Mouse (Mus musculus) B cell, adult 62 days (primary cell): ENCODE measurements around the gene Gm11541. TPM values are rescaled to one million over a fixed set of nuclear protein-coding genes. Genes with fewer than 3 reads are reported as not detected.

Experiments
- total RNA-seq: library from RNA; stranded (reverse); gene quantifications from 4 replicates; pipeline ENCODE4 v1.2.4, GENCODE M21; 2023

The Gm11541 gene
- not detected in 4 replicates for total RNA-seq

DNA sequence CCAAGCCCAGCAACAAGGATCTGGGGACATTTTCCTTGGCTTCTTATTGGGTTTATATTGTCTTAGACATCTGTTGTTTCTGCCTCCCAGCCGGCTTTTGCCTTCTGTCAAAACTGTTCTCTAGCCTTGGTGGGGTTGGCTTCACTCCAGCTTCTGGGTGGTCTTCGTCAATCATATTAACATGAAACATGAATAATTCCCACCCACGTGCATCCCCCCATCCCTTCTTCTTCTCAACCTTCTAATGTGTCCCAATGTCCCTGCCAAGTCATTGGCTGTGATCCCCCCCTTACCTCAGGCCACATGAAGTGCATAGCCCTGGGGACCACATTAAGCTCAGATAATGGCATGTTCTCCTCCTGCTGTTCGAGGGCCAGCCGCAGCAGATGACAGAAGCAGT, at the start of gene Gm11541:
Gene Gm11541 (minus strand): TSS at position 28 of the 400 bp plus-strand sequence.

DNA sequence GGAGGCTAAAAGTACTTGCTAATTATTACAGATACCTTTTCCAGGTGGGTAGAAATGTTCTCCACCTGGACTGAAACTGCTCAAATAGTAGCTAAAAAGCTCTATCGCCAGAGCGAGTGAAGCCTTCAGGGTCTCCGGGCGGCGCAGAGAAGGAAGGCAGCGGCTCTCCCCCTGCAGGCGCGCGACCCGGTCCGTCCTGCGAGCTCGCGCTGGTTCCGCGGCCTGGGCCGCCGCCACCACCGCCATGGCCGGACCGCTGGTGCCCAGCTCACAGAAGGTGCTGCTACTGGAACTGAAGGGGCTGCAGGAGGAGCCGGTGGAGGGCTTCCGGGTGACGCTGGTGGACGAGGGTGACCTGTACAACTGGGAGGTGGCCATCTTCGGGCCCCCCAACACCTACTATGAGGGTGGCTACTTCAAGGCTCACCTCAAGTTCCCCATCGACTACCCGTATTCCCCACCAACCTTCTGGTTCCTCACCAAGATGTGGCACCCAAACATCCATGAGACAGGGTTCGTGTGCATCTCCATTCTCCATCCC, 37.5 kb upstream of the Gm11541 start, which contains the start of gene Cdc34b:
Gene Cdc34b (plus strand): TSS at position 51 of the 541 bp plus-strand sequence.

DNA sequence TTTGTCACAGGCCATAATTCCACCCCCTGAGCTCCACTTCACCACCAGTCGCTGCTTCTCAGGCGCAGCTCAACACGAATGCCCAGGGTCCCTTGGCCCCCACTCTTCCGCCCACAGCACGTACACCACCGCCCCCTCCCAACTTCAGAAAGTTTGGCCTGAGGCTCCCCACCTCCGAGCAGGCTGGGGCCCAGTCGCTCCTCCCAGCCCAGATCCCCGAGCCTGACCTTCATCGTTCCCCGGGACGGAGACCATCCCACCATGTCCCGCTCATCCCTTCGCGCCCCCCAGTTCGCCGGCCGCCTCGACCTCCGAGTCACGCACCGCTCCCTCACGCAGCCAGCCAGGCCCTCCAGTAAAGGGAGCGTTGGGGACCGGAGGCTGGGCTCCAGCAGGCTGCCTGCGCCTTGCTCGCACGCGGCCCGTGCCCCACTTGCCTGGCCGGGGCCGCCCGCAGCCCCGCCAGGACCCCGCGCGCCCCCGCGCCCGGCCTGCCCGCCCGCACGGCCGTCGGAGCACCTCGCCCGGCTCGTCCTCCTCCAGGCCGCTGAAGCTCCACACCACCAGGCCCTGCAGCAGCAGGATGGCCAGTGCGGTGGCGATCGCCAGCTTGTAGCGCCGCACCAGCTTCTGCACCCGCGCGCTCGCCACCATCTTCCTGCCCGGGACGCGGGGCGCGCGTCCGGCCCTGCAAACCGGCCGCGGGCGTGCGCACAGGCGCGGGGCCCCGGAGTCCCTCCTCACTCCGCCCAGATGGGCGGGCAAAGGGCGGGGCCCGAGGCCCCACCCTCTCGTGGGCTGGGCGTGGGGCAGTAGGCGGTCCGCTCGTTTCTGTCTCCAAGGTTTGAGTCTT, 27.3 kb downstream of the Gm11541 start, which contains the start of gene Xylt2:
Gene Xylt2 (minus strand): TSS at position 762 of the 853 bp plus-strand sequence.

DNA sequence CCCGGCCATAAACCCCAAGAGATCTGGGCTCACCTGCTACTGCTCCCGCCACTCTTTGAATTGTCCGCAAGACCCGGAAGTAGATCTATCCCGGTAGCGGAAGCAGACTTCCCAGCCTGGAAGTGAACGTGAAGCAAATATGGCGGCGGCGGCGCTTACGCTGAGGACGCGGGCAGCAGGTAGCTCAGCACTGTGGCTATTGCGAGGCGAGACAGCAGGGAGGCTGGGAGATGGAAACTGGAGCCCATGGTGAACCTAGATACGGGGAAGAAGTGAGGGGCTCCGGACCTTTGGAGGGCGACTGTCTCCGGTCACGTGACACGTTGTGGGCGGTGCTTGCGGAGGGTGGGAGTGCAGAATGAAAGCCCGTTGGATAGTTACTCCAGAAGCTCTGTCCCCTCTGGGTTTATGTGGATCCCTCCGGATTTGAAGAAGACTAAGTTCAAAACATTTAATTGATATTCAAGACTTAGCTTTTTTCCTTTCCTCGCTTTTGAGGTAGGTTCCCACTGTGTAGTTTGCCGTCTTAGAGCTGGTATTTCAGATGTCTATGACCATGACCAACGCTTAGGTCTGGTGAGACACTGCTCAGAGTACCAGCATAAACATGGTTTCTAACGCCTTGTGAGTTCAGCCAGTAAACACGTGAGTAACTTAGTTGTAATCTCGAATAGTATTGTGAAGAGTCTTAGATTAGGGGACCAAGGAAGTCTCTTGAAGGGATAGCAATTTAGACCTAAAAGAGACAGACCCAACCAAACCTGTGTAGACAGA, 50.4 kb downstream of the Gm11541 start, which contains the start of the genes Mrpl27 and Eme1:
Gene Mrpl27 (plus strand): TSS at position 105 of the 774 bp plus-strand sequence.
Gene Eme1 (minus strand): TSS at position 302 of the 774 bp plus-strand sequence.

Other genes starting within 250 kb of the Gm11541 start
- gene Cacna1g, start 230.3 kb downstream of the Gm11541 start, total RNA-seq: 0.21 TPM in 1 of 4 replicates, not detected in the others
- gene Spata20, start 218.3 kb downstream of the Gm11541 start, total RNA-seq: not detected in 4 replicates
- not detected in 4 replicates for gene Epn3, start 204.5 kb downstream of the Gm11541 start, total RNA-seq
- 0.27 to 1.3 TPM (median 0.58 TPM) in 3 of 4 replicates, not detected in the other for gene Mycbpap, start 182.8 kb downstream of the Gm11541 start, total RNA-seq
- gene Rsad1, start 155.2 kb downstream of the Gm11541 start, total RNA-seq: 6.4 to 10.8 TPM (median 9.0 TPM) in 4 replicates
- gene Chad, start 139.5 kb downstream of the Gm11541 start, total RNA-seq: not detected in 4 replicates
- gene Acsf2, start 102.6 kb downstream of the Gm11541 start, total RNA-seq: 73.4 to 89.5 TPM (median 79.2 TPM) in 4 replicates
- gene Lrrc59, start 74.7 kb downstream of the Gm11541 start, total RNA-seq: 71.2 to 82.9 TPM (median 72.9 TPM) in 4 replicates
- gene Mrpl27, start 50.7 kb downstream of the Gm11541 start, total RNA-seq: 18.9 to 23.9 TPM (median 22.1 TPM) in 4 replicates
- 1.4 to 2.2 TPM (median 1.8 TPM) in 4 replicates for gene Eme1, start 50.5 kb downstream of the Gm11541 start, total RNA-seq
- gene Xylt2, start 27.0 kb downstream of the Gm11541 start, total RNA-seq: 14.1 to 21.3 TPM (median 16.3 TPM) in 4 replicates
- gene Cdc34b, start 37.3 kb upstream of the Gm11541 start, total RNA-seq: not detected in 4 replicates
- gene Tmem92, start 78.2 kb upstream of the Gm11541 start, total RNA-seq: not detected in 4 replicates
- 0.26 to 0.75 TPM (median 0.35 TPM) in 4 replicates for gene Col1a1, start 231.7 kb upstream of the Gm11541 start, total RNA-seq